Mouse (Mus musculus): ENCODE data around the gene Zdhhc19. TPM values are rescaled to one million over a fixed set of nuclear protein-coding genes. Genes with fewer than 3 reads are reported as not detected.

The Zdhhc19 gene
- total and polyA plus RNA-seq, 3 experiments = not detected

GRCm38 (mm10) chr16:32456086-32456485 is 40.0 kb upstream of the Zdhhc19 start:
- H3K4me3 ChIP-seq (ENCODE audit: low read depth, low read length) = no peak overlapping the region
- H3K9me3 ChIP-seq (replicated peaks) = no peaks in the 10 kb centered on the region
- TF ChIP-seq GATA1 (IDR thresholded peaks at IDR 0.05; ENCODE audit: borderline replicate concordance, low read length) (no peak), GATA2 (IDR thresholded peaks at IDR 0.05; ENCODE audit: borderline replicate concordance, low read depth, low read length) (no peak), CTCF (IDR thresholded peaks at IDR 0.05; ENCODE audit: low read depth, low read length) (no peak), TAL1 (conservative IDR thresholded peaks at IDR 0.05; ENCODE audit: low read depth, low read length) (no peak), POLR2AphosphoS5 (IDR thresholded peaks at IDR 0.05; ENCODE audit: insufficient replicate concordance, low read depth, low read length) (no peak)
- peaks cover 43% of the 10 kb centered on the region for H3K4me1 ChIP-seq (ENCODE audit: insufficient read depth, low read depth, low read length)
- no peak for ATAC-seq (ENCODE audit: extremely low read depth, insufficient number of reproducible peaks, low FRiP score, poor library complexity, severe bottlenecking)
- no peaks in the 10 kb centered on the region for H3K27me3 ChIP-seq (ENCODE audit: insufficient read depth, low read length)
- no peak for DNase-seq (ENCODE audit: low spot score)
- H3K36me3 ChIP-seq (replicated peaks) = peaks cover 85% of the 10 kb centered on the region

- Histone ChIP-seq H3K36me3 (replicated peaks) (peaks cover 83% of the 10 kb centered on the region), H3K9me3 (replicated peaks) (no peaks in the 10 kb centered on the region), H3K4me1 (ENCODE audit: insufficient read depth, low read depth, low read length) (peaks cover 36% of the 10 kb centered on the region), H3K27me3 (ENCODE audit: insufficient read depth, low read length) (no peaks in the 10 kb centered on the region), H3K4me3 (ENCODE audit: low read depth, low read length) (no peak overlapping the region)
- ATAC-seq (ENCODE audit: extremely low read depth, insufficient number of reproducible peaks, low FRiP score, poor library complexity, severe bottlenecking) = no peak
- TF ChIP-seq TAL1 (conservative IDR thresholded peaks at IDR 0.05; ENCODE audit: low read depth, low read length) (no peak), POLR2AphosphoS5 (IDR thresholded peaks at IDR 0.05; ENCODE audit: insufficient replicate concordance, low read depth, low read length) (no peak), CTCF (IDR thresholded peaks at IDR 0.05; ENCODE audit: low read depth, low read length) (no peak), GATA1 (IDR thresholded peaks at IDR 0.05; ENCODE audit: borderline replicate concordance, low read length) (no peak), GATA2 (IDR thresholded peaks at IDR 0.05; ENCODE audit: borderline replicate concordance, low read depth, low read length) (no peak)
- DNase-seq (ENCODE audit: low spot score) = no peak
These were observed 39.3 kb upstream of the Zdhhc19 start for GRCm38 (mm10) chr16:32456761-32457160.

GRCm38 (mm10) chr16:32457589-32458386 is 38.3 kb upstream of the Zdhhc19 start:
- peak; percentile 33 for TF ChIP-seq CTCF (IDR thresholded peaks at IDR 0.05; ENCODE audit: low read depth, low read length)
- TF ChIP-seq POLR2AphosphoS5 (IDR thresholded peaks at IDR 0.05; ENCODE audit: insufficient replicate concordance, low read depth, low read length) = no peak
- ATAC-seq (ENCODE audit: extremely low read depth, insufficient number of reproducible peaks, low FRiP score, poor library complexity, severe bottlenecking) = peak; percentile 60
- DNase-seq (ENCODE audit: low spot score) = peak; percentile 52
- Histone ChIP-seq H3K4me1 (ENCODE audit: insufficient read depth, low read depth, low read length) (peaks cover 38% of the 10 kb centered on the region), H3K27me3 (ENCODE audit: insufficient read depth, low read length) (no peaks in the 10 kb centered on the region), H3K9me3 (replicated peaks) (no peaks in the 10 kb centered on the region), H3K36me3 (replicated peaks) (peaks cover 83% of the 10 kb centered on the region), H3K4me3 (ENCODE audit: low read depth, low read length) (no peak overlapping the region)

GRCm38 (mm10) chr16:32460518-32460917 is 35.5 kb upstream of the Zdhhc19 start:
- DNase-seq (ENCODE audit: low spot score) (no peak), ATAC-seq (ENCODE audit: extremely low read depth, insufficient number of reproducible peaks, low FRiP score, poor library complexity, severe bottlenecking) (no peak)
- H3K36me3 ChIP-seq (replicated peaks) = peaks cover 80% of the 10 kb centered on the region
- H3K27me3 ChIP-seq (ENCODE audit: insufficient read depth, low read length) = no peaks in the 10 kb centered on the region
- H3K4me1 ChIP-seq (ENCODE audit: insufficient read depth, low read depth, low read length) = peaks cover 36% of the 10 kb centered on the region
- no peaks in the 10 kb centered on the region for H3K9me3 ChIP-seq (replicated peaks)
- H3K4me3 ChIP-seq (ENCODE audit: low read depth, low read length) = no peak overlapping the region
- TF ChIP-seq CTCF (IDR thresholded peaks at IDR 0.05; ENCODE audit: low read depth, low read length) = no peak
- TF ChIP-seq GATA1 (IDR thresholded peaks at IDR 0.05; ENCODE audit: borderline replicate concordance, low read length) = no peak
- no peak for TF ChIP-seq POLR2AphosphoS5 (IDR thresholded peaks at IDR 0.05; ENCODE audit: insufficient replicate concordance, low read depth, low read length)

GRCm38 (mm10) chr16:32461713-32462112 is 34.4 kb upstream of the Zdhhc19 start:
- Histone ChIP-seq H3K4me3 (ENCODE audit: low read depth, low read length) (no peak overlapping the region), H3K27me3 (ENCODE audit: insufficient read depth, low read length) (no peaks in the 10 kb centered on the region), H3K4me1 (ENCODE audit: insufficient read depth, low read depth, low read length) (peaks cover 26% of the 10 kb centered on the region), H3K36me3 (replicated peaks) (peaks cover 82% of the 10 kb centered on the region), H3K9me3 (replicated peaks) (no peaks in the 10 kb centered on the region)
- ATAC-seq (ENCODE audit: extremely low read depth, insufficient number of reproducible peaks, low FRiP score, poor library complexity, severe bottlenecking) (no peak), DNase-seq (ENCODE audit: low spot score) (no peak)
- TF ChIP-seq GATA1 (IDR thresholded peaks at IDR 0.05; ENCODE audit: borderline replicate concordance, low read length) (no peak), CTCF (IDR thresholded peaks at IDR 0.05; ENCODE audit: low read depth, low read length) (no peak), TAL1 (conservative IDR thresholded peaks at IDR 0.05; ENCODE audit: low read depth, low read length) (no peak), POLR2AphosphoS5 (IDR thresholded peaks at IDR 0.05; ENCODE audit: insufficient replicate concordance, low read depth, low read length) (no peak), GATA2 (IDR thresholded peaks at IDR 0.05; ENCODE audit: borderline replicate concordance, low read depth, low read length) (no peak)

GRCm38 (mm10) chr16:32462950-32463349 is 33.1 kb upstream of the Zdhhc19 start:
- H3K4me1 ChIP-seq (ENCODE audit: insufficient read depth, low read depth, low read length) = peaks cover 24% of the 10 kb centered on the region
- no peak for TF ChIP-seq CTCF (IDR thresholded peaks at IDR 0.05; ENCODE audit: low read depth, low read length)
- TF ChIP-seq TAL1 (conservative IDR thresholded peaks at IDR 0.05; ENCODE audit: low read depth, low read length) = no peak
- peak overlapping the region; percentile 34; the same call in 1 of the 2 replicates for H3K4me3 ChIP-seq (ENCODE audit: low read depth, low read length)
- no peak for DNase-seq (ENCODE audit: low spot score)
- H3K27me3 ChIP-seq (ENCODE audit: insufficient read depth, low read length) = no peaks in the 10 kb centered on the region
- no peak for ATAC-seq (ENCODE audit: extremely low read depth, insufficient number of reproducible peaks, low FRiP score, poor library complexity, severe bottlenecking)
- peaks cover 87% of the 10 kb centered on the region for H3K36me3 ChIP-seq (replicated peaks)
- no peaks in the 10 kb centered on the region for H3K9me3 ChIP-seq (replicated peaks)

Data from G1E (cell line).